Mouse (Mus musculus) ES-E14 (cell line): ENCODE measurements at regions not wholly inside any gene's neighbourhood (a gene's known extent, or its start where the extent isn't known, plus 50 kb on each side); places are given as distances from the start of the nearest gene placed in this dataset.

Source experiments
- CHD2 ChIP-seq: IDR thresholded peaks from 2 replicates; pipeline ENCODE4 v1.6.1; 2014; ENCODE audit warnings: mild to moderate bottlenecking, low read depth, low read length, inconsistent platforms
- HCFC1 ChIP-seq: IDR thresholded peaks from 2 replicates; pipeline ENCODE4 v1.6.1; 2012; ENCODE audit warnings: low read length, inconsistent platforms, borderline replicate concordance; ENCODE audit not compliant: insufficient read depth
- MAFK ChIP-seq: IDR thresholded peaks from 2 replicates; pipeline ENCODE4 v1.6.1; 2014; ENCODE audit warnings: mild to moderate bottlenecking, low read depth, low read length, inconsistent platforms; ENCODE audit not compliant: insufficient read depth
- ZC3H11A ChIP-seq: IDR thresholded peaks from 2 replicates; pipeline ENCODE4 v1.6.1; 2012; ENCODE audit warnings: low read depth, mild to moderate bottlenecking, inconsistent platforms, low read length, borderline replicate concordance
- ZNF384 ChIP-seq: IDR thresholded peaks from 2 replicates; pipeline ENCODE4 v1.6.1; 2012; ENCODE audit warnings: low read depth, low read length, inconsistent platforms

- TF ChIP-seq ZC3H11A (no peak), MAFK (no peak), HCFC1 (no peak), ZNF384 (no peak), CHD2 (no peak)
These were observed 325.9 kb downstream of the Epha7 start for GRCm38 (mm10) chr4:29138771-29139301.
